Mouse (Mus musculus): Measurements from ENCODE around the gene Dpysl5.

Dpysl5 gene

GRCm38 (mm10) chr5:30765596-30766370 lies 54.4 kb downstream of the Dpysl5 start:
- no peak for DNase-seq (ENCODE audit: low spot score)

GRCm38 (mm10) chr5:30768082-30768481 lies 56.7 kb downstream of the Dpysl5 start:
- DNase-seq (ENCODE audit: low spot score) = no peak

- no peak for DNase-seq (ENCODE audit: low spot score)
Observed at GRCm38 (mm10) chr5:30768598-30768997, 57.2 kb downstream of the Dpysl5 start.

GRCm38 (mm10) chr5:30769075-30769474 lies 57.7 kb downstream of the Dpysl5 start:
- no peak for DNase-seq (ENCODE audit: low spot score)

- DNase-seq (ENCODE audit: low spot score) = no peak
Observed at GRCm38 (mm10) chr5:30774601-30775371, 63.4 kb downstream of the Dpysl5 start.

- no peak for DNase-seq (ENCODE audit: low spot score)
Observed at GRCm38 (mm10) chr5:30780699-30781098, 69.3 kb downstream of the Dpysl5 start.

GRCm38 (mm10) chr5:30781147-30781546 lies 69.8 kb downstream of the Dpysl5 start:
- no peak for DNase-seq (ENCODE audit: low spot score)

- DNase-seq (ENCODE audit: low spot score) = no peak
Observed at GRCm38 (mm10) chr5:30787381-30787780, 76.0 kb downstream of the Dpysl5 start.

GRCm38 (mm10) chr5:30790047-30790446 lies 78.7 kb downstream of the Dpysl5 start:
- no peak for DNase-seq (ENCODE audit: low spot score)

GRCm38 (mm10) chr5:30796125-30796524 lies 84.8 kb downstream of the Dpysl5 start:
- peak; percentile 58 for DNase-seq (ENCODE audit: low spot score)

GRCm38 (mm10) chr5:30797482-30797881 lies 86.1 kb downstream of the Dpysl5 start:
- peak; percentile 52 for DNase-seq (ENCODE audit: low spot score)

- no peak for DNase-seq (ENCODE audit: low spot score)
Observed at GRCm38 (mm10) chr5:30797982-30798381, 86.6 kb downstream of the Dpysl5 start.

- no peak for DNase-seq (ENCODE audit: low spot score)
Observed at GRCm38 (mm10) chr5:30798965-30799364, 87.6 kb downstream of the Dpysl5 start.

- no peak for DNase-seq (ENCODE audit: low spot score)
Observed at GRCm38 (mm10) chr5:30802724-30803467, 91.5 kb downstream of the Dpysl5 start.

- peak; percentile 71 for DNase-seq (ENCODE audit: low spot score)
Observed at GRCm38 (mm10) chr5:30806106-30806505, 94.7 kb downstream of the Dpysl5 start.

GRCm38 (mm10) chr5:30814424-30815119 lies 103.2 kb downstream of the Dpysl5 start, which contains the start of gene Mapre3:
Mapre3 (plus strand) TSS chr5:30814641.
- DNase-seq (ENCODE audit: low spot score) = peak; percentile 65

- DNase-seq (ENCODE audit: low spot score) = no peak
Observed at GRCm38 (mm10) chr5:30815120-30815465, 103.7 kb downstream of the Dpysl5 start.

- DNase-seq (ENCODE audit: low spot score) = no peak
Observed at GRCm38 (mm10) chr5:30816261-30816791, 105.0 kb downstream of the Dpysl5 start.

- no peak for DNase-seq (ENCODE audit: low spot score)
Observed at GRCm38 (mm10) chr5:30818758-30819309, 107.5 kb downstream of the Dpysl5 start.

- no peak for DNase-seq (ENCODE audit: low spot score)
Observed at GRCm38 (mm10) chr5:30822689-30823088, 111.3 kb downstream of the Dpysl5 start.

- no peak for DNase-seq (ENCODE audit: low spot score)
Observed at GRCm38 (mm10) chr5:30823091-30823490, 111.7 kb downstream of the Dpysl5 start.

Data from spleen, adult 12 weeks (tissue).